18 mouse cellular contexts compared by ENCODE assay signal in the genomic region with DNA sequence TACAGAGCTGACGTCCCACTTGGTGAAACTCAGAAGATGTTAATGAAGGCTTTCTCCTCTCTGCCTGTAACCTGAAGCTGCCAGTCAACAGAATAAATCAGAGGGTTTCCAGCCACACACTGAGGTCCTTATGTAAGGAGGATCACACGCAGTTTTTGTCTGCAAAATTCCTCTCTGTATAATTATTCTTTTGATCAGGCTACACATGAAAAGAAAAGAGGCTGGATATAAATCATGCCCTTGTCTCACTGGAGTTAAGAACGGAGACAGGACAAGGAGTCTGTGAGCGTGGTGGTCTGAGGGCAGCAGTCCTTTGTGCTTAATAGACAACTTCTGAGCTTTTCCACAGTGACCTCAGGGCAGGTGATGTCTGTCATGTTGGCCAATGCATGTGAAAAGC. TPM values are rescaled to one million over a fixed set of nuclear protein-coding genes. Genes with fewer than 3 reads are reported as not detected.
DNase-seq lines count a peak whose midpoint lies in the region; ATAC-seq lines count a peak whose summit lies in the region.
"Had no signal": no experiment of that assay in that cellular context is flagged by ENCODE, and none has a peak within 500 bp of the region (broad histone marks: within the 10 kb centered on the region; RNA-seq: fewer than 3 reads in every experiment).

No protein-coding gene starts in this region.

- peak; percentile 42 for DNase-seq in hindbrain, embryonic 11.5 days (ENCODE audit: low spot score)
- peak; percentile 74 for DNase-seq in embryo, embryonic 10.5 days (ENCODE audit: low spot score)
- DNase-seq in midbrain, embryonic 14.5 days = peak; percentile 26
- DNase-seq in lung, postnatal 36 days = no peak
- DNase-seq in thymus, postnatal 14 days = no peak
- DNase-seq in spleen, postnatal 4 days (ENCODE audit: low spot score in 2 of 2) = no peak
- DNase-seq: adrenal gland, adult 8-10 months; cerebellum, postnatal 10 days; heart, adult 2 months; kidney, postnatal 4 days had no signal

- no peak overlapping the region for H3K9ac ChIP-seq in hindbrain, embryonic 11.5 days (ENCODE audit: low read depth, low read length)
- no peak overlapping the region for H3K9ac ChIP-seq in hindbrain, embryonic 16.5 days (ENCODE audit: low read depth, low read length)
- no peak overlapping the region for H3K9ac ChIP-seq in forebrain, embryonic 15.5 days (replicated peaks)
- H3K9ac ChIP-seq in midbrain, embryonic 14.5 days (replicated peaks; ENCODE audit: low read length) = no peak overlapping the region
- H3K9ac ChIP-seq: lung, embryonic 15.5 days had no signal

- no peak overlapping the region for H3K4me3 ChIP-seq in hindbrain, embryonic 11.5 days (ENCODE audit: low read depth, low read length)
- no peak overlapping the region for H3K4me3 ChIP-seq in hindbrain, embryonic 16.5 days (ENCODE audit: low read length)
- no peak overlapping the region for H3K4me3 ChIP-seq in forebrain, embryonic 15.5 days
- H3K4me3 ChIP-seq in midbrain, embryonic 14.5 days (replicated peaks; ENCODE audit: low read depth, low read length) = no peak overlapping the region
- H3K4me3 ChIP-seq: heart, adult 2 months; lung, embryonic 15.5 days had no signal

- no peaks in the 10 kb centered on the region for H3K27me3 ChIP-seq in hindbrain, embryonic 11.5 days (ENCODE audit: control insufficient read depth, insufficient read depth, low read length)
- H3K27me3 ChIP-seq in hindbrain, embryonic 16.5 days (replicated peaks; ENCODE audit: control insufficient read depth, insufficient read depth, low read length) = no peaks in the 10 kb centered on the region
- no peaks in the 10 kb centered on the region for H3K27me3 ChIP-seq in forebrain, embryonic 15.5 days
- H3K27me3 ChIP-seq in midbrain, embryonic 14.5 days (ENCODE audit: control insufficient read depth, insufficient read depth, low read length) = no peaks in the 10 kb centered on the region
- H3K27me3 ChIP-seq: lung, embryonic 15.5 days had no signal

- peak; percentile 62 for ATAC-seq in hindbrain, embryonic 11.5 days (ENCODE audit: low FRiP score)
- ATAC-seq in hindbrain, embryonic 16.5 days = no peak
- ATAC-seq in forebrain, embryonic 15.5 days (replicated peaks) = peak; percentile 49; the same call in 1 of the 2 replicates
- 0 out of 2 replicates have a peak, but pooled peaks have one; percentile 34 for ATAC-seq in midbrain, embryonic 14.5 days (ENCODE audit: low FRiP score, low TSS enrichment)

- no peak overlapping the region for H3K27ac ChIP-seq in hindbrain, embryonic 11.5 days (ENCODE audit: low read depth, low read length)
- H3K27ac ChIP-seq in hindbrain, embryonic 16.5 days (ENCODE audit: low read depth, low read length) = no peak overlapping the region
- no peak overlapping the region for H3K27ac ChIP-seq in forebrain, embryonic 15.5 days (replicated peaks)
- no peak overlapping the region for H3K27ac ChIP-seq in midbrain, embryonic 14.5 days (replicated peaks; ENCODE audit: low read depth, low read length)
- H3K27ac ChIP-seq: heart, adult 2 months; lung, embryonic 15.5 days had no signal

- H3K4me1 ChIP-seq in hindbrain, embryonic 11.5 days (replicated peaks; ENCODE audit: control insufficient read depth, insufficient read depth, low read length) = peaks cover 3% of the 10 kb centered on the region; the same call in 1 of the 2 replicates
- peaks cover 9% of the 10 kb centered on the region for H3K4me1 ChIP-seq in hindbrain, embryonic 16.5 days (ENCODE audit: control insufficient read depth, insufficient read depth, low read depth, low read length)
- H3K4me1 ChIP-seq in forebrain, embryonic 15.5 days = peaks cover 22% of the 10 kb centered on the region
- H3K4me1 ChIP-seq in midbrain, embryonic 14.5 days (ENCODE audit: control insufficient read depth, insufficient read depth, low read length) = peaks cover 3% of the 10 kb centered on the region; the same call in 1 of the 2 replicates

- no peaks in the 10 kb centered on the region for H3K36me3 ChIP-seq in hindbrain, embryonic 11.5 days (ENCODE audit: control insufficient read depth, insufficient read depth, low read length)
- H3K36me3 ChIP-seq in hindbrain, embryonic 16.5 days (ENCODE audit: control insufficient read depth, insufficient read depth, low read length) = no peaks in the 10 kb centered on the region
- no peaks in the 10 kb centered on the region for H3K36me3 ChIP-seq in forebrain, embryonic 15.5 days
- no peaks in the 10 kb centered on the region for H3K36me3 ChIP-seq in midbrain, embryonic 14.5 days (ENCODE audit: control insufficient read depth, insufficient read depth, low read length)
- H3K36me3 ChIP-seq: lung, embryonic 15.5 days had no signal

- no peak overlapping the region for H3K4me2 ChIP-seq in hindbrain, embryonic 11.5 days (replicated peaks; ENCODE audit: low read depth, low read length)
- H3K4me2 ChIP-seq in hindbrain, embryonic 16.5 days (ENCODE audit: low read length) = no peak overlapping the region
- no peak overlapping the region for H3K4me2 ChIP-seq in forebrain, embryonic 15.5 days (replicated peaks)
- H3K4me2 ChIP-seq in midbrain, embryonic 14.5 days (ENCODE audit: low read length) = no peak overlapping the region
- H3K4me2 ChIP-seq: lung, embryonic 15.5 days had no signal

- 15% methylated on average over 4 of the region's 4 CpGs for WGBS in hindbrain, embryonic 11.5 days
- 12% methylated on average over 4 of the region's 4 CpGs for WGBS in hindbrain, embryonic 16.5 days
- 5% methylated on average over 4 of the region's 4 CpGs for WGBS in forebrain, embryonic 15.5 days
- WGBS in midbrain, embryonic 14.5 days = 6% methylated on average over 4 of the region's 4 CpGs

- no peaks in the 10 kb centered on the region for H3K9me3 ChIP-seq in hindbrain, embryonic 11.5 days (ENCODE audit: control insufficient read depth, low read length)
- no peaks in the 10 kb centered on the region for H3K9me3 ChIP-seq in hindbrain, embryonic 16.5 days (ENCODE audit: control insufficient read depth, low read length)
- no peaks in the 10 kb centered on the region for H3K9me3 ChIP-seq in forebrain, embryonic 15.5 days
- no peaks in the 10 kb centered on the region for H3K9me3 ChIP-seq in midbrain, embryonic 14.5 days (ENCODE audit: control insufficient read depth, low read length)
- H3K9me3 ChIP-seq: lung, embryonic 15.5 days had no signal

RNA-seq across cellular contexts. Expression of a gene that starts 32.7 kb away (rescaled TPM):
- polyA plus RNA-seq in hindbrain, embryonic 11.5 days (2014; fragmentation: Nextera tagmentation; extraction: Ambion mirVana) = not detected in 2 replicates
- not detected in 2 replicates for polyA plus RNA-seq in hindbrain, embryonic 16.5 days (2015; fragmentation: Nextera tagmentation; extraction: Ambion mirVana)
- polyA plus RNA-seq in forebrain, embryonic 15.5 days (2015; fragmentation: Nextera tagmentation; extraction: Ambion mirVana) = not detected in 2 replicates
- polyA plus RNA-seq in midbrain, embryonic 14.5 days (2014; fragmentation: Nextera tagmentation; extraction: Ambion mirVana) = not detected in 2 replicates
- polyA plus RNA-seq: C2C12; heart, adult 2 months; heart, postnatal 0 days; intestine, embryonic 14.5 days; liver, adult 2 months; lung, embryonic 15.5 days; thymus, postnatal 0 days had no signal

Comparison
In these comparisons a context has a peak if more than half of its experiments do, and no peak if none do; other contexts are left out.
1. DNase-seq: peak in hindbrain, embryonic 11.5 days (single experiment), embryo, embryonic 10.5 days (single experiment) and midbrain, embryonic 14.5 days (single experiment); none in lung, postnatal 36 days (single experiment), thymus, postnatal 14 days (single experiment) and spleen, postnatal 4 days (0 of 2).